Mouse (Mus musculus): ENCODE results near the gene Pdgfb. TPM values are rescaled to one million over a fixed set of nuclear protein-coding genes. Genes with fewer than 3 reads are reported as not detected.
A peak's percentile ranks its signal among the peaks of the same experiment; 100 is the strongest.

Pdgfb gene
- total and polyA plus RNA-seq, 2 experiments from 2014 or later = 7.6 to 17.8 TPM

DNA sequence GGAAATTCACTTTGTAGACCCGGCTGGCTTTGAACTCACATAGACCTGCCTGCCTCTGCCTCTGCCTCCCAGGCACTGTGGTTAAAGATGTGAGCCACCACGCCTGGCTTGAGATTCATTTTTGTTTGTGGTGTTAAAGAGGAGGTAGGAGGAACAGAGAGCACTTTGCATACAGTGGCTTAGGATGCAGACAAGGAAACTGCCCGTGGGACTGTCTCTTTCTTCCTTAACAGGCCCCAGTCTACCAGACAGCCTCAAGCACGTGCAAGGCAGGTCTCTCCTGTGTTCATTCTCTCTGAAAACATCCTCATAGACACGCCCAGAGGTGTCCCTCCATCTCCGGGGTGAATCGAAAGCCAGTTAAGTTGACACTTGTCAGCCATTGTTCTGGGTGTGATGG, 19.6 kb upstream of the Pdgfb start:
- Histone ChIP-seq H3K9me3 (ENCODE audit: low read length) (no peaks in the 10 kb centered on the region), H3K36me3 (ENCODE audit: insufficient read depth) (no peaks in the 10 kb centered on the region), H3K9ac (no peak overlapping the region), H3K27ac (ENCODE audit: low read depth, low read length) (no peak overlapping the region), H3K4me2 (ENCODE audit: low read depth) (no peak overlapping the region), H3K4me1 (ENCODE audit: insufficient read depth) (no peaks in the 10 kb centered on the region), H3K4me3 (ENCODE audit: low read depth, low read length) (no peak overlapping the region), H3K27me3 (ENCODE audit: insufficient read depth, low read length) (no peaks in the 10 kb centered on the region)
- no peak for ATAC-seq
- TF ChIP-seq CTCF (IDR thresholded peaks at IDR 0.05; ENCODE audit: low read depth) = no peak
- no peak for DNase-seq
- 76% methylated on average over 7 of the region's 7 CpGs for WGBS

DNA sequence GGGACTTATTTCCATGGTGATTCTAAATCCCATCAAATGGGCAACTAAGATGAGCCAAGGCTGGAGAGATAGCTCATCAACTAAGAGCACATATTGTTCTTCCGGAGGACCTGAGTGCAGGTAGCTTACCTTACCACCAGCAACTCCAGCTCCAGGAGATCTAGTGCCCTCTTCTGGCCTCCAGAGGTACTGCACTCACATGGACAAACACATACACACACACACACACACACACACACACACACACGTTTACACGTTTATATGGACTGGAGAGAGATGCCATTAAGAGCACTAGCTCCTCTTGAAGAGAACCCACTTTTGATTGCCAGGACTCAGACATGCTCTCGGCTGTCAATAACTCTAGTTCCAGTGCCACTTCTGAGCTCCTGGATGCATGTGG, 16.4 kb upstream of the Pdgfb start:
- H3K36me3 ChIP-seq (ENCODE audit: insufficient read depth) = no peaks in the 10 kb centered on the region
- no peak for ATAC-seq
- no peaks in the 10 kb centered on the region for H3K27me3 ChIP-seq (ENCODE audit: insufficient read depth, low read length)
- H3K9me3 ChIP-seq (ENCODE audit: low read length) = no peaks in the 10 kb centered on the region
- no peak overlapping the region for H3K4me3 ChIP-seq (ENCODE audit: low read depth, low read length)
- WGBS = 91% methylated on average over 4 of the region's 4 CpGs
- no peak overlapping the region for H3K27ac ChIP-seq (ENCODE audit: low read depth, low read length)
- DNase-seq = no peak
- no peaks in the 10 kb centered on the region for H3K4me1 ChIP-seq (ENCODE audit: insufficient read depth)
- no peak overlapping the region for H3K9ac ChIP-seq
- peak; percentile 43 for TF ChIP-seq CTCF (IDR thresholded peaks at IDR 0.05; ENCODE audit: low read depth)
- no peak overlapping the region for H3K4me2 ChIP-seq (ENCODE audit: low read depth)

GRCm38 (mm10) chr15:80030399-80030798, 15.6 kb upstream of the Pdgfb start:
- no peaks in the 10 kb centered on the region for H3K4me1 ChIP-seq (ENCODE audit: insufficient read depth)
- no peak overlapping the region for H3K27ac ChIP-seq (ENCODE audit: low read depth, low read length)
- 95% methylated on average over 10 of the region's 10 CpGs for WGBS
- no peaks in the 10 kb centered on the region for H3K9me3 ChIP-seq (ENCODE audit: low read length)
- H3K4me2 ChIP-seq (ENCODE audit: low read depth) = no peak overlapping the region
- H3K27me3 ChIP-seq (ENCODE audit: insufficient read depth, low read length) = no peaks in the 10 kb centered on the region
- H3K4me3 ChIP-seq (ENCODE audit: low read depth, low read length) = no peak overlapping the region
- ATAC-seq (no peak), DNase-seq (no peak)
- TF ChIP-seq CTCF (IDR thresholded peaks at IDR 0.05; ENCODE audit: low read depth) = no peak
- H3K36me3 ChIP-seq (ENCODE audit: insufficient read depth) = no peaks in the 10 kb centered on the region
- H3K9ac ChIP-seq = no peak overlapping the region

DNA sequence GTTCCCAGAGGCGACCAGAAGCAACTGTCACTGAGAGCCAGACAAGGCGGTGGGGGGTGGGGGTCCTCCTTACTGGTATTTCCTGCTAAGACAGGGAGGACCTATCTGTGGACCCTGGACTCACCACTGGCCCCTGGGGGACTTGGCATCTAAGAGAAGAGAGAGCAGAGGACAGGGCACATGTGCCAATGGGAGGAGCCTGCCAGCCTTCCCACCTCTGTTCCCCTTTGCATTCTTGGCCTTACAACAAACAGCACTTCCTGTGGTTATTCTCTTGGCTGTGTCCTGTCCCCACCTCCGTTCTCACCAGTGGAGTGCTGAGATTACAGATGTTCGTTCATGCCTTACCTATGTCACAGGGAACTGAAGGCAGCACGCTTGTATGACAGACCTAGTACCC, 14.1 kb upstream of the Pdgfb start:
- H3K4me3 ChIP-seq (ENCODE audit: low read depth, low read length) = no peak overlapping the region
- 72% methylated on average over 5 of the region's 5 CpGs for WGBS
- no peak for DNase-seq
- H3K9ac ChIP-seq = no peak overlapping the region
- H3K4me1 ChIP-seq (ENCODE audit: insufficient read depth) = peaks cover 3% of the 10 kb centered on the region; the same call in 1 of the 2 replicates
- TF ChIP-seq CTCF (IDR thresholded peaks at IDR 0.05; ENCODE audit: low read depth) = no peak
- no peaks in the 10 kb centered on the region for H3K9me3 ChIP-seq (ENCODE audit: low read length)
- no peaks in the 10 kb centered on the region for H3K36me3 ChIP-seq (ENCODE audit: insufficient read depth)
- ATAC-seq = no peak
- no peaks in the 10 kb centered on the region for H3K27me3 ChIP-seq (ENCODE audit: insufficient read depth, low read length)
- H3K27ac ChIP-seq (ENCODE audit: low read depth, low read length) = no peak overlapping the region
- H3K4me2 ChIP-seq (ENCODE audit: low read depth) = no peak overlapping the region

DNA sequence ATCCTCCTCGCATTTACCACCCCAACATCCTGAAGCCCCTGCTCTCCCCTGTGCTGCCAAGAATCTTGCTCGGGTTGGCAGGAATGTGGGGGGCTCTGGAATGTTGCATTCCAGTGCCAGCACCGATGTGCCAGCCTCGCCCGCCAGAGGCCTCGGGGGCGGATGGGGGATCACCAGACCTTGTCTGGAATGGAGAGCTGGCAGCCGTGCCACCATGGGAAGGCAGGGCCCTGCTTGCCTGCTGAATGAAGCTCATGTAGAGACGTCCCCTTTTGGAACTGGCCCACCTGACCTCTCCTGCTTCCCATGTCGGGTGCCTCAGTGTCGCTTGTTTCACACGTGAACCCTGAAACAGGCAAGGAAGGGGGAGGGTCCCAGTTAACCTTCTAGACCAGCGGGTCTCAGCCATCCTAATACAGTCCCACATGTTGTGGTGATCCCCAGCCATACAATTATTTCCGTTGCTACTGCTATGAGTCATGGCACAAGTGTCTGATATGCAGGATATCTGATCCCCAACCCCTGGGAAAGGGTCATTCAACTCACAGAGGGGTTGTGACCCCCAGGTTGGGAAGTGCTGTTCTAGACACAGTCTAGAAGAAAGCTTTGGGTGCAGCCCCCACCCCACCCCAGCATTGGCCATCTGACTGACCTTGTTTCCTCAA, 12.0 kb upstream of the Pdgfb start:
- H3K36me3 ChIP-seq (ENCODE audit: insufficient read depth) = no peaks in the 10 kb centered on the region
- H3K4me3 ChIP-seq (ENCODE audit: low read depth, low read length) = no peak overlapping the region
- WGBS = 52% methylated on average over 14 of the region's 14 CpGs
- no peak overlapping the region for H3K4me2 ChIP-seq (ENCODE audit: low read depth)
- no peaks in the 10 kb centered on the region for H3K9me3 ChIP-seq (ENCODE audit: low read length)
- H3K27me3 ChIP-seq (ENCODE audit: insufficient read depth, low read length) = no peaks in the 10 kb centered on the region
- ATAC-seq (0 out of 2 replicates have a peak, but pooled peaks have one; percentile 27), DNase-seq (peak; percentile 17)
- H3K9ac ChIP-seq = no peak overlapping the region
- no peak overlapping the region for H3K27ac ChIP-seq (ENCODE audit: low read depth, low read length)
- TF ChIP-seq CTCF (IDR thresholded peaks at IDR 0.05; ENCODE audit: low read depth) = no peak
- H3K4me1 ChIP-seq (ENCODE audit: insufficient read depth) = peaks cover 3% of the 10 kb centered on the region; the same call in 1 of the 2 replicates

- no peak for ATAC-seq
- no peak for TF ChIP-seq CTCF (IDR thresholded peaks at IDR 0.05; ENCODE audit: low read depth)
Measured at GRCm38 (mm10) chr15:80026061-80026460, 11.3 kb upstream of the Pdgfb start.

DNA sequence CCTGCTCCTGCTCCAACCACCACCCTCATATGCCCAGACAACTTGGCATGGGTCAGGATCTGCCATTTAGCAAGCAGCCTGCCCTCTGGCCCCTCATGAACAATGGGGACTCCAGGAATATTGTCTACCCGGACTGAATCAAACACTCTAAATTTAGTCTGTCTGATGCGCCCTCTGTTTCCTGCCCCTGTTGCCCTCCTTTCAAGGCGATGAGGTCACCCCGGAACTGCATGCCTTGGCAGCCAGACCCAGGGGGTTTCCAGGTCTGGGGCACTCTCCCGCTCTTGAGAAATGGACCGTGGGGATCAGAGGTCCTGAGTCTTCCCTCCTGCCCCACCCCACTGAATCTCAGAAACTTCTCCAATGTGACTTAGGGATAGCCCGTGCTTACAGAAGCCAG, 10.8 kb upstream of the Pdgfb start:
- Histone ChIP-seq H3K36me3 (ENCODE audit: insufficient read depth) (no peaks in the 10 kb centered on the region), H3K9ac (no peak overlapping the region), H3K4me1 (ENCODE audit: insufficient read depth) (peaks cover 3% of the 10 kb centered on the region; the same call in 1 of the 2 replicates), H3K4me3 (ENCODE audit: low read depth, low read length) (no peak overlapping the region), H3K27ac (ENCODE audit: low read depth, low read length) (no peak overlapping the region), H3K9me3 (ENCODE audit: low read length) (no peaks in the 10 kb centered on the region), H3K27me3 (ENCODE audit: insufficient read depth, low read length) (no peaks in the 10 kb centered on the region), H3K4me2 (ENCODE audit: low read depth) (no peak overlapping the region)
- DNase-seq (no peak), ATAC-seq (no peak)
- WGBS = 60% methylated on average over 7 of the region's 7 CpGs
- no peak for TF ChIP-seq CTCF (IDR thresholded peaks at IDR 0.05; ENCODE audit: low read depth)

More at GRCm38 (mm10) chr15:80026061-80026460, 11.3 kb upstream of the Pdgfb start:
- no peak for DNase-seq
- 81% methylated on average over 5 of the region's 5 CpGs for WGBS
- Histone ChIP-seq H3K4me1 (ENCODE audit: insufficient read depth) (peaks cover 3% of the 10 kb centered on the region; the same call in 1 of the 2 replicates), H3K27ac (ENCODE audit: low read depth, low read length) (no peak overlapping the region), H3K4me2 (ENCODE audit: low read depth) (no peak overlapping the region), H3K9me3 (ENCODE audit: low read length) (no peaks in the 10 kb centered on the region), H3K4me3 (ENCODE audit: low read depth, low read length) (no peak overlapping the region), H3K9ac (no peak overlapping the region), H3K36me3 (ENCODE audit: insufficient read depth) (no peaks in the 10 kb centered on the region), H3K27me3 (ENCODE audit: insufficient read depth, low read length) (no peaks in the 10 kb centered on the region)
